Mouse (Mus musculus): ENCODE results near the gene Gbe1.

DNA sequence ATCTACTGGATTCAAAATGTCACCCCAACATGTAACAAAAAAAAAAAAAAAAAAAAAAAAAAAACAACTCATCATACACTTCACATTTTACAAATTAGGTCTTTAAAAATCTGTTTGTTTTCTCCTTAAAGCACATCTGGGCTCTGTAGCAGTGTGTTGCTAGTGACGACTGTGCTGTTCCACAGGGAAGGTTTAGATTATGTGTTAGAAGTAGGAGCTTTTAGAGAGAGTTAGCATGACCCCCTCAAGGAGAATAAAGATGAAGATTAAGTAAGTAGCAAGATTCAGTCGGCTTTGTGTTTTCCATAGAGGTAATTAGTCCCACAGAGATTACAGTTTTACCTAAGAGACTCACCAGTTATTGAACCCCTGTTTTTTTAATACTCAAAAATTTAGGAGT lies 16.3 kb downstream of the Gbe1 start:
- no peak for TF ChIP-seq TCF12 (IDR thresholded peaks at IDR 0.05; ENCODE audit: insufficient read depth, poor library complexity, severe bottlenecking)
- TF ChIP-seq E2F4 (IDR thresholded peaks at IDR 0.05; ENCODE audit: insufficient read depth), result no peak
- no peak for TF ChIP-seq POLR2A (IDR thresholded peaks at IDR 0.05; ENCODE audit: insufficient read length, low read depth)
- TF ChIP-seq MAX (IDR thresholded peaks at IDR 0.05; ENCODE audit: low read depth), result no peak
- TF ChIP-seq MYOD1 (IDR thresholded peaks at IDR 0.05; ENCODE audit: control insufficient read depth in 1 of 3, insufficient read length in 2 of 3, low read depth in 2 of 3), result no peak
- TF ChIP-seq SRF (IDR thresholded peaks at IDR 0.05; ENCODE audit: control insufficient read depth, insufficient read length, low read depth), result no peak
- no peak for TF ChIP-seq USF1 (IDR thresholded peaks at IDR 0.05; ENCODE audit: low read depth)
- TF ChIP-seq CEBPB (IDR thresholded peaks at IDR 0.05; ENCODE audit: insufficient read depth, poor library complexity, severe bottlenecking), result no peak
- TF ChIP-seq POLR2AphosphoS2 (IDR thresholded peaks at IDR 0.05; ENCODE audit: insufficient read length, low read depth), result no peak

Data from myocyte (in vitro differentiated cells).